Mouse (Mus musculus) cerebellum, adult 8-10 months (tissue): ENCODE data around the gene Ap1s2.

ENCODE experiments used
- DNase-seq: peaks from one replicate; pipeline ENCODE4 v3.0.0; 2022

Ap1s2 gene

DNA sequence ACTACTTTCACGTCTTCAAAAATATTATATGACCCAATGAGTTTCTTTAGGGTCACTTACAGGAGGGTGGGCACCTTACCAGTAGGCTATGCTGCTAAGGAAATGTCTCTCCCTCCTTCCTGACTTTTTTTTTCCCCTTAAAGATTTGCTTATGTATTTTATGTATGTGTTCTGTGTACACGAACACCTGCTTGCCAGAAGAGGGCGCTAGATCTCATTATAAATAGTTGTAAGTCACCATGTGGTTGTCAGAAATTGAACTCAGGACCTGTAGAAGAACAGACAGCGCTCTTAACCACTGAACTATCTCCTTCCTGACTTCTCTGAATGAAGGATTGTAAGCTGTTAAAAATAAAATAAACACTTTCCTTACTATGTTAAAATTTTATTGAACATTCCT, 72.7 kb downstream of the Ap1s2 start:
- DNase-seq, result no peak

DNA sequence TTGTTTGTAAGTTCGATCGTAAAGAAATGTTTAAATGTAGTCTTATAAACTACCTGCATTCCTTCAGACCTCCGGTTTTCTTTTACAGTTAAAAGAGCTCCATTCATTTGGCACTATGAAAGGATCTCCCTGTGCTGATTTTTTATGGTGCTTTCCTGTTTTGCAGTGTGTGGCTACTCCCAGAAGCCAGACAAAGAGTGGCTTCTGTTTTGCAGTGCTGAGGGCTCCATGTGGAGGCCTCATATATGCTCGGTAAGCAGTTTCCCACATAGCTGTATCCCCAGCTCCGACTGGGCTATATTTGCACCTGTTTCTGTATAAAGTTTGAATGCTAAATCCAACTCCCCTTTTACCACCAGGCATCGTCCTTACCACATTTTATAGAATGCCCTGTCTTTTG, 73.3 kb downstream of the Ap1s2 start:
- no peak for DNase-seq
